Mouse (Mus musculus) spleen, adult 18-20 months (tissue): ENCODE data around the gene Tmem190.
"Not testable (repeated sequence)": the region's sequence is repeated elsewhere in the genome, so short reads cannot be mapped to it uniquely, and the experiment has no call there.

ENCODE experiments used
- DNase-seq, 2 experiments: peaks; one replicate each; pipeline ENCODE4 v3.0.0; 2022; ENCODE audit warnings: mixed read lengths in 2 of 2

Tmem190 gene

GRCm38 (mm10) chr7:4816559-4816958 is 33.8 kb downstream of the Tmem190 start:
- no peak for DNase-seq

GRCm38 (mm10) chr7:4820925-4821324 is 38.2 kb downstream of the Tmem190 start:
- not testable (repeated sequence) for DNase-seq

GRCm38 (mm10) chr7:4821690-4822089 is 39.0 kb downstream of the Tmem190 start:
- no peak for DNase-seq

GRCm38 (mm10) chr7:4822162-4822907 is 39.6 kb downstream of the Tmem190 start:
- DNase-seq, result no peak

GRCm38 (mm10) chr7:4825365-4825764 is 42.6 kb downstream of the Tmem190 start:
- no peak for DNase-seq

GRCm38 (mm10) chr7:4830476-4830875 is 47.7 kb downstream of the Tmem190 start:
- no peak for DNase-seq
